Mouse (Mus musculus): ENCODE measurements around the gene Hoxa4. TPM values are rescaled to one million over a fixed set of nuclear protein-coding genes. Genes with fewer than 3 reads are reported as not detected.

The Hoxa4 gene
- polyA plus RNA-seq, 1 experiment from 2014 or later, result 2.4 TPM

- Histone ChIP-seq H3K27ac (ENCODE audit: low read length) (no peak overlapping the region), H3K36me3 (ENCODE audit: control insufficient read depth, insufficient read depth, low read length) (no peaks in the 10 kb centered on the region), H3K9me3 (ENCODE audit: control insufficient read depth, low read length) (no peaks in the 10 kb centered on the region), H3K27me3 (replicated peaks; ENCODE audit: control insufficient read depth, insufficient read depth, low read length) (peaks cover 14% of the 10 kb centered on the region), H3K9ac (ENCODE audit: low read depth, low read length) (no peak overlapping the region), H3K4me3 (ENCODE audit: low read length) (no peak overlapping the region), H3K4me2 (ENCODE audit: low read depth, low read length) (no peak overlapping the region), H3K4me1 (ENCODE audit: control insufficient read depth, insufficient read depth, low read length) (no peaks in the 10 kb centered on the region; the same call in 1 of the 2 replicates)
- no peak for ATAC-seq
- 50% methylated on average over 4 of the region's 4 CpGs for WGBS
Observed at GRCm38 (mm10) chr6:52151571-52151970, 40.0 kb downstream of the Hoxa4 start.

- peak overlapping the region; percentile 24 for H3K4me2 ChIP-seq (ENCODE audit: low read depth, low read length)
- 23% methylated on average over 16 of the region's 16 CpGs for WGBS
- H3K27ac ChIP-seq (ENCODE audit: low read length), result no peak overlapping the region
- no peaks in the 10 kb centered on the region for H3K9me3 ChIP-seq (ENCODE audit: control insufficient read depth, low read length)
- no peak overlapping the region for H3K4me3 ChIP-seq (ENCODE audit: low read length)
- peaks cover 9% of the 10 kb centered on the region for H3K27me3 ChIP-seq (replicated peaks; ENCODE audit: control insufficient read depth, insufficient read depth, low read length)
- no peaks in the 10 kb centered on the region for H3K36me3 ChIP-seq (ENCODE audit: control insufficient read depth, insufficient read depth, low read length)
- ATAC-seq, result no peak
- H3K9ac ChIP-seq (ENCODE audit: low read depth, low read length), result no peak overlapping the region
- H3K4me1 ChIP-seq (ENCODE audit: control insufficient read depth, insufficient read depth, low read length), result no peaks in the 10 kb centered on the region; the same call in 1 of the 2 replicates
Observed at GRCm38 (mm10) chr6:52150401-52150966, 41.1 kb downstream of the Hoxa4 start.

MicroRNAs encoded within 50 kb of the gene (microRNA counts, 519-probe panel; counts per million panel counts)
- 3,064 counts per million, percentile 78 among the panel's probes with 10 or more counts for microRNA mmu-miR-196b

Small RNA genes lying within 50 kb of the gene (microRNA-seq; reads per million reads assigned to microRNA genes)
- 6,409 reads per million, percentile 91 among the genes with 10 or more reads in this experiment for gene Mir196b

Other genes starting within 250 kb of the Hoxa4 start
- 39.2 and 42.9 TPM in 2 replicates for gene Skap2, start 179.2 kb downstream of the Hoxa4 start, polyA plus RNA-seq (2015; fragmentation: Nextera tagmentation; extraction: Ambion mirVana)
- gene Hoxa1, start 33.4 kb downstream of the Hoxa4 start, polyA plus RNA-seq (2015; fragmentation: Nextera tagmentation; extraction: Ambion mirVana), result 0.72 and 0.88 TPM in 2 replicates
- 5.0 and 5.1 TPM in 2 replicates for gene Hoxa2, start 26.9 kb downstream of the Hoxa4 start, polyA plus RNA-seq (2015; fragmentation: Nextera tagmentation; extraction: Ambion mirVana)
- gene 5730596B20Rik, start 14.3 kb downstream of the Hoxa4 start, polyA plus RNA-seq (2015; fragmentation: Nextera tagmentation; extraction: Ambion mirVana), result 1.5 TPM in 2 replicates
- gene Hoxa5, start 12.8 kb upstream of the Hoxa4 start, polyA plus RNA-seq (2015; fragmentation: Nextera tagmentation; extraction: Ambion mirVana), result 15.3 and 15.5 TPM in 2 replicates
- gene Hoxa6, start 17.0 kb upstream of the Hoxa4 start, polyA plus RNA-seq (2015; fragmentation: Nextera tagmentation; extraction: Ambion mirVana), result 1.2 and 1.4 TPM in 2 replicates
- 5.2 and 5.9 TPM in 2 replicates for gene Hoxa3, start 21.6 kb upstream of the Hoxa4 start, polyA plus RNA-seq (2015; fragmentation: Nextera tagmentation; extraction: Ambion mirVana)
- gene Gm28308, start 21.6 kb upstream of the Hoxa4 start, polyA plus RNA-seq (2015; fragmentation: Nextera tagmentation; extraction: Ambion mirVana), result not detected in 2 replicates
- 6.0 and 8.2 TPM in 2 replicates for gene Hoxa7, start 30.1 kb upstream of the Hoxa4 start, polyA plus RNA-seq (2015; fragmentation: Nextera tagmentation; extraction: Ambion mirVana)
- gene Hoxa9, start 39.3 kb upstream of the Hoxa4 start, polyA plus RNA-seq (2015; fragmentation: Nextera tagmentation; extraction: Ambion mirVana), result 3.0 and 3.2 TPM in 2 replicates
- gene Hoxa10, start 49.1 kb upstream of the Hoxa4 start, polyA plus RNA-seq (2015; fragmentation: Nextera tagmentation; extraction: Ambion mirVana), result 8.6 and 10.0 TPM in 2 replicates
- 1.4 and 1.9 TPM in 2 replicates for gene Hoxa11, start 54.1 kb upstream of the Hoxa4 start, polyA plus RNA-seq (2015; fragmentation: Nextera tagmentation; extraction: Ambion mirVana)
- gene Hoxa13, start 69.1 kb upstream of the Hoxa4 start, polyA plus RNA-seq (2015; fragmentation: Nextera tagmentation; extraction: Ambion mirVana), result 0.24 and 0.45 TPM in 2 replicates
- not detected in 2 replicates for gene Evx1, start 121.7 kb upstream of the Hoxa4 start, polyA plus RNA-seq (2015; fragmentation: Nextera tagmentation; extraction: Ambion mirVana)